Mouse (Mus musculus): ENCODE measurements around the gene Gm13694.

GRCm38 (mm10) chr2:84022905-84023304, 44.2 kb downstream of the Gm13694 start:
- TF ChIP-seq POLR2A (IDR thresholded peaks at IDR 0.05; ENCODE audit: extremely low read depth, insufficient read depth, low read length) (no peak), CTCF (IDR thresholded peaks at IDR 0.05; ENCODE audit: low read depth, low read length) (no peak)

Measured in liver, adult 2 months (tissue).